In the genomic region with DNA sequence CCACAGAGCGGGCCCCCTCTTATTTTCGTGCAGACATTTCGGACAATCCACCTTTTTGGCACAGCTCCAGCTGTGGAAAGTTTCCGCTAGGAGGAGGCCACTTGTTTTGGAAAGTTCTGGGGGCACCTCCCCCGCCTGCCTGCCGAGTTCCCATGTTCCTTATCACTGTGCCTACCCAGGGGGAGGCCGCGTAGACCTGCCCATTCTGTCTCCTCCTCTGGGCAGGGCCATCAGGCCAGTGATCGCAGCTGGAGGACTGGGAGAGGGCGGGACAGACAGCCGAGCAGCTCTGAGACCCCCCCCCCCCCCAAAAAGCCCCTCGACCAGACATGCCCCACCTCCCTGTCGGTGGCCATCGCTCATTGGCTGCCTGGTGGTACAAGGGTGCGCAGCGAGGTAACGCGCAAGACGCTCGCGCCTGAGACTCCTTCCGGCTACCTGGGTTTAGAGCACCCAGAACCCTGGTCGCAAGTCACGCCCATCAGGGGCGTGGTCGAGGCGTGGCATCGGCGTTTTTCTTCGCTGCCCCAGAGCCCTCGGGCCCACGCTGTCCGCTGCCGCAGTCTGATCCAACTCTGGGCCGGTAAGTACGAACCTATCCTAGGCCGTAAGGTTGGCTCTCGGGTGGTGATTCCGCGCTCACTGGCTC, we compare ENCODE assay signal across 8 mouse cellular contexts. TPM values are rescaled to one million over a fixed set of nuclear protein-coding genes. Genes with fewer than 3 reads are reported as not detected.
DNase-seq lines count a peak whose midpoint lies in the region; ATAC-seq lines count a peak whose summit lies in the region.

A gene (plus strand): TSS at position 413 of the 649 bp plus-strand sequence.

- H3K27me3 ChIP-seq in hindbrain, embryonic 11.5 days (ENCODE audit: control insufficient read depth, insufficient read depth, low read length) = peaks cover 8% of the 10 kb centered on the region; the same call in 1 of the 2 replicates

- H3K4me3 ChIP-seq in hindbrain, embryonic 11.5 days (ENCODE audit: low read depth, low read length) = peak within 1 kb of the TSS; percentile 48

- 0 out of 2 replicates have a peak, but pooled peaks cover 2% of the 10 kb centered on the region for H3K36me3 ChIP-seq in hindbrain, embryonic 11.5 days (ENCODE audit: control insufficient read depth, insufficient read depth, low read length)

- peak within 1 kb of the TSS; percentile 71 for H3K27ac ChIP-seq in hindbrain, embryonic 11.5 days (ENCODE audit: low read depth, low read length)

- WGBS in hindbrain, embryonic 11.5 days = under 1% methylated on average over 37 of the region's 40 CpGs

- H3K4me2 ChIP-seq in hindbrain, embryonic 11.5 days (replicated peaks; ENCODE audit: low read depth, low read length) = peak within 1 kb of the TSS; percentile 99

- ATAC-seq in hindbrain, embryonic 11.5 days (ENCODE audit: low FRiP score) = peak; percentile 78

- peak; percentile 81 for DNase-seq in T-cell, adult 2 months (ENCODE audit: low spot score)
- DNase-seq in cerebellum, adult 9-11 months = peak; percentile 80
- DNase-seq in frontal cortex, adult 2 months (ENCODE audit: extremely low spot score in 1 of 2, low spot score in 1 of 2) = peak in 1 of 2 experiments; percentile 74
- DNase-seq in hindbrain, embryonic 11.5 days (ENCODE audit: low spot score) = peak; percentile 95
- peak; percentile 44 to 62 for DNase-seq in layer of hippocampus, postnatal 10 days (ENCODE audit: low spot score in 2 of 2)
- DNase-seq in lung, postnatal 14 days = peak; percentile 89
- DNase-seq in ovary, postnatal 36 days (ENCODE audit: low spot score) = peak; percentile 91
- DNase-seq in thymus, postnatal 36 days = peak; percentile 89 to 93

- H3K9ac ChIP-seq in hindbrain, embryonic 11.5 days (ENCODE audit: low read depth, low read length) = peak within 1 kb of the TSS; percentile 64

- peaks cover 22% of the 10 kb centered on the region for H3K4me1 ChIP-seq in hindbrain, embryonic 11.5 days (replicated peaks; ENCODE audit: control insufficient read depth, insufficient read depth, low read length)

- no peaks in the 10 kb centered on the region for H3K9me3 ChIP-seq in hindbrain, embryonic 11.5 days (ENCODE audit: control insufficient read depth, low read length)

RNA-seq across cellular contexts. Expression of the gene that starts here (rescaled TPM):
- polyA plus RNA-seq in frontal cortex, adult 2 months (2012; rRNA removed) = 69.0 and 81.9 TPM in 2 replicates
- polyA plus RNA-seq in hindbrain, embryonic 11.5 days (2014; fragmentation: Nextera tagmentation; extraction: Ambion mirVana) = 57.9 and 65.1 TPM in 2 replicates
- 10 to 100 TPM; 56.5 to 57.8 TPM for total RNA-seq in layer of hippocampus, postnatal 10 days (2021)
